Mouse (Mus musculus): Measurements from ENCODE around the gene Bak1. TPM values are rescaled to one million over a fixed set of nuclear protein-coding genes. Genes with fewer than 3 reads are reported as not detected.

The Bak1 gene
- polyA plus RNA-seq, 1 experiment from 2014 or later, result 3.5 TPM

- peaks cover 7% of the 10 kb centered on the region; the same call in 1 of the 2 replicates for H3K27me3 ChIP-seq (replicated peaks)
- no peak overlapping the region for H3K9ac ChIP-seq
Measured at GRCm38 (mm10) chr17:27064195-27064594, 35.4 kb upstream of the Bak1 start.

GRCm38 (mm10) chr17:27063717-27064116, 34.9 kb upstream of the Bak1 start:
- Histone ChIP-seq H3K9ac (no peak overlapping the region), H3K27me3 (replicated peaks) (peaks cover 11% of the 10 kb centered on the region), H3K36me3 (replicated peaks) (no peaks in the 10 kb centered on the region), H3K4me3 (no peak overlapping the region), H3K27ac (no peak overlapping the region), H3K4me1 (no peaks in the 10 kb centered on the region), H3K4me2 (no peak overlapping the region), H3K9me3 (no peaks in the 10 kb centered on the region)
- 69% methylated on average over 6 of the region's 6 CpGs for WGBS
- ATAC-seq (replicated peaks), result no peak

More at GRCm38 (mm10) chr17:27064195-27064594, 35.4 kb upstream of the Bak1 start:
- H3K9me3 ChIP-seq, result no peaks in the 10 kb centered on the region
- WGBS, result 91% methylated on average over 2 of the region's 2 CpGs
- ATAC-seq (replicated peaks), result no peak
- peaks cover under 1% of the 10 kb centered on the region; the same call in 1 of the 2 replicates for H3K4me1 ChIP-seq
- no peak overlapping the region for H3K4me2 ChIP-seq
- no peak overlapping the region for H3K4me3 ChIP-seq
- H3K27ac ChIP-seq, result no peak overlapping the region
- H3K36me3 ChIP-seq (replicated peaks), result no peaks in the 10 kb centered on the region

GRCm38 (mm10) chr17:27062684-27063083, 33.9 kb upstream of the Bak1 start:
- no peak overlapping the region for H3K27ac ChIP-seq
- no peak overlapping the region for H3K9ac ChIP-seq
- no peak overlapping the region for H3K4me2 ChIP-seq
- 0 out of 2 replicates have a peak, but pooled peaks cover 1% of the 10 kb centered on the region for H3K4me1 ChIP-seq
- no peaks in the 10 kb centered on the region for H3K36me3 ChIP-seq (replicated peaks)
- ATAC-seq (replicated peaks), result no peak
- H3K9me3 ChIP-seq, result no peaks in the 10 kb centered on the region
- no peak overlapping the region for H3K4me3 ChIP-seq
- 89% methylated on average over 7 of the region's 7 CpGs for WGBS
- H3K27me3 ChIP-seq (replicated peaks), result peaks cover 21% of the 10 kb centered on the region

GRCm38 (mm10) chr17:27061727-27062126, 32.9 kb upstream of the Bak1 start:
- Histone ChIP-seq H3K9ac (no peak overlapping the region), H3K9me3 (no peaks in the 10 kb centered on the region), H3K4me2 (no peak overlapping the region), H3K4me3 (no peak overlapping the region), H3K27ac (no peak overlapping the region), H3K36me3 (replicated peaks) (no peaks in the 10 kb centered on the region), H3K27me3 (replicated peaks) (peaks cover 30% of the 10 kb centered on the region), H3K4me1 (peaks cover 11% of the 10 kb centered on the region)
- ATAC-seq (replicated peaks), result no peak
- WGBS, result 96% methylated on average over 3 of the region's 3 CpGs

- 86% methylated on average over 8 of the region's 8 CpGs for WGBS
- ATAC-seq (replicated peaks), result no peak
- Histone ChIP-seq H3K4me1 (peaks cover 11% of the 10 kb centered on the region), H3K9ac (no peak overlapping the region), H3K36me3 (replicated peaks) (no peaks in the 10 kb centered on the region), H3K9me3 (no peaks in the 10 kb centered on the region), H3K4me3 (no peak overlapping the region), H3K4me2 (no peak overlapping the region), H3K27me3 (replicated peaks) (peaks cover 41% of the 10 kb centered on the region), H3K27ac (no peak overlapping the region)
Measured at GRCm38 (mm10) chr17:27060698-27061097, 31.9 kb upstream of the Bak1 start.

- peaks cover 46% of the 10 kb centered on the region for H3K27me3 ChIP-seq (replicated peaks)
Measured at GRCm38 (mm10) chr17:27057517-27058055, 28.8 kb upstream of the Bak1 start.

GRCm38 (mm10) chr17:27056812-27057516, 28.2 kb upstream of the Bak1 start, which contains the start of gene Itpr3:
TSS of gene Itpr3 (plus strand) at chr17:27057304.
- peak within 1 kb of the TSS; percentile 32 for H3K9ac ChIP-seq
- H3K9me3 ChIP-seq, result no peaks in the 10 kb centered on the region
- H3K4me2 ChIP-seq, result peak within 1 kb of the TSS; percentile 68
- H3K4me3 ChIP-seq, result peak within 1 kb of the TSS; percentile 44
- WGBS, result under 1% methylated on average over 63 of the region's 66 CpGs
- H3K4me1 ChIP-seq, result peaks cover 11% of the 10 kb centered on the region
- H3K36me3 ChIP-seq (replicated peaks), result no peaks in the 10 kb centered on the region
- H3K27me3 ChIP-seq (replicated peaks), result peaks cover 46% of the 10 kb centered on the region
- 0 out of 2 replicates have a peak within 1 kb of the TSS, but pooled peaks have one; percentile 1 for H3K27ac ChIP-seq
- ATAC-seq (replicated peaks), result 0 out of 2 replicates have a peak, but pooled peaks have one; percentile 9

More at GRCm38 (mm10) chr17:27057517-27058055, 28.8 kb upstream of the Bak1 start:
- Histone ChIP-seq H3K4me1 (peaks cover 11% of the 10 kb centered on the region), H3K27ac (no peak overlapping the region), H3K9me3 (no peaks in the 10 kb centered on the region), H3K36me3 (replicated peaks) (no peaks in the 10 kb centered on the region), H3K4me3 (peak overlapping the region; percentile 44), H3K9ac (peak overlapping the region; percentile 32), H3K4me2 (peak overlapping the region; percentile 68)
- no peak for ATAC-seq (replicated peaks)
- 2% methylated on average over 24 of the region's 24 CpGs for WGBS

GRCm38 (mm10) chr17:27056170-27056569, 27.4 kb upstream of the Bak1 start:
- Histone ChIP-seq H3K4me3 (no peak overlapping the region), H3K4me2 (peak overlapping the region; percentile 68; the same call in 1 of the 2 replicates), H3K4me1 (peaks cover 11% of the 10 kb centered on the region), H3K9me3 (no peaks in the 10 kb centered on the region), H3K27me3 (replicated peaks) (peaks cover 46% of the 10 kb centered on the region), H3K27ac (no peak overlapping the region), H3K9ac (no peak overlapping the region), H3K36me3 (replicated peaks) (no peaks in the 10 kb centered on the region)
- no peak for ATAC-seq (replicated peaks)
- under 1% methylated on average over 13 of the region's 13 CpGs for WGBS

GRCm38 (mm10) chr17:27051514-27051913, 22.7 kb upstream of the Bak1 start:
- ATAC-seq (replicated peaks), result no peak
- no peaks in the 10 kb centered on the region for H3K9me3 ChIP-seq
- no peak overlapping the region for H3K4me3 ChIP-seq
- no peaks in the 10 kb centered on the region for H3K36me3 ChIP-seq (replicated peaks)
- no peak overlapping the region for H3K4me2 ChIP-seq
- 37% methylated on average over 11 of the region's 11 CpGs for WGBS
- no peak overlapping the region for H3K27ac ChIP-seq
- no peak overlapping the region for H3K9ac ChIP-seq
- no peaks in the 10 kb centered on the region for H3K4me1 ChIP-seq
- H3K27me3 ChIP-seq (replicated peaks), result peaks cover 13% of the 10 kb centered on the region

- Histone ChIP-seq H3K27me3 (replicated peaks) (peaks cover 7% of the 10 kb centered on the region), H3K4me2 (no peak overlapping the region), H3K4me1 (no peaks in the 10 kb centered on the region), H3K36me3 (replicated peaks) (no peaks in the 10 kb centered on the region), H3K9me3 (no peaks in the 10 kb centered on the region), H3K4me3 (no peak overlapping the region), H3K9ac (no peak overlapping the region), H3K27ac (no peak overlapping the region)
- ATAC-seq (replicated peaks), result no peak
- 72% methylated on average over 5 of the region's 5 CpGs for WGBS
Measured at GRCm38 (mm10) chr17:27050853-27051252, 22.0 kb upstream of the Bak1 start.

- 79% methylated on average over 14 of the region's 14 CpGs for WGBS
- H3K4me2 ChIP-seq, result no peak overlapping the region
- H3K36me3 ChIP-seq (replicated peaks), result no peaks in the 10 kb centered on the region
- no peak overlapping the region for H3K9ac ChIP-seq
- H3K4me1 ChIP-seq, result no peaks in the 10 kb centered on the region
- H3K9me3 ChIP-seq, result no peaks in the 10 kb centered on the region
- H3K27ac ChIP-seq, result no peak overlapping the region
- no peaks in the 10 kb centered on the region for H3K27me3 ChIP-seq (replicated peaks)
- ATAC-seq (replicated peaks), result no peak
- H3K4me3 ChIP-seq, result no peak overlapping the region
Measured at GRCm38 (mm10) chr17:27048445-27049239, 19.8 kb upstream of the Bak1 start.

GRCm38 (mm10) chr17:27047762-27048444, 19.1 kb upstream of the Bak1 start:
- no peaks in the 10 kb centered on the region for H3K36me3 ChIP-seq (replicated peaks)
- ATAC-seq (replicated peaks), result no peak
- WGBS, result 83% methylated on average over 14 of the region's 14 CpGs

More at GRCm38 (mm10) chr17:27047762-27048444, 19.1 kb upstream of the Bak1 start:
- H3K27ac ChIP-seq, result no peak overlapping the region
- H3K27me3 ChIP-seq (replicated peaks), result no peaks in the 10 kb centered on the region
- no peak overlapping the region for H3K4me2 ChIP-seq
- no peak overlapping the region for H3K4me3 ChIP-seq
- no peaks in the 10 kb centered on the region for H3K4me1 ChIP-seq
- H3K9ac ChIP-seq, result no peak overlapping the region
- no peaks in the 10 kb centered on the region for H3K9me3 ChIP-seq
